Mouse (Mus musculus) liver, embryonic 16.5 days (tissue): ENCODE data around the gene Zfp984. TPM values are rescaled to one million over a fixed set of nuclear protein-coding genes. Genes with fewer than 3 reads are reported as not detected.
"Not testable (repeated sequence)": the region's sequence is repeated elsewhere in the genome, so short reads cannot be mapped to it uniquely, and the experiment has no call there.

Experiments
- ATAC-seq: fragments of 200-750 bp; cut with Nextera tagmentation; 2 replicates; pipeline ENCODE4 v1.8.0; 2017; ENCODE audit warnings: low read depth, mild to moderate bottlenecking, moderate number of reproducible peaks, moderate library complexity
- H3K27ac ChIP-seq: fragments of 300-500 bp; sonication (generic); 2 replicates; pipeline ENCODE4 v1.5.1; 2014; ENCODE audit warnings: mild to moderate bottlenecking, low read length
- H3K27me3 ChIP-seq: fragments of 300-500 bp; sonication (generic); 2 replicates; pipeline ENCODE4 v1.6.1; 2014; ENCODE audit warnings: low read depth, low read length, mixed read lengths; ENCODE audit not compliant: control insufficient read depth, insufficient read depth
- H3K36me3 ChIP-seq: fragments of 300-500 bp; sonication (generic); 2 replicates; pipeline ENCODE4 v1.6.1; 2014; ENCODE audit warnings: mild to moderate bottlenecking; ENCODE audit not compliant: control insufficient read depth, insufficient read depth
- H3K4me1 ChIP-seq: fragments of 300-500 bp; sonication (generic); 2 replicates; pipeline ENCODE4 v1.6.1; 2014; ENCODE audit warnings: low read depth, low read length, mixed read lengths; ENCODE audit not compliant: control insufficient read depth
- H3K4me2 ChIP-seq: fragments of 300-500 bp; sonication (generic); 2 replicates; pipeline ENCODE4 v1.6.1; 2014; ENCODE audit warnings: low read depth, low read length, mixed read lengths
- H3K4me3 ChIP-seq: fragments of 300-500 bp; sonication (generic); 2 replicates; pipeline ENCODE4 v1.5.1; 2014; ENCODE audit warnings: low read depth, mild to moderate bottlenecking, low read length
- H3K9ac ChIP-seq: fragments of 300-500 bp; sonication (generic); 2 replicates; pipeline ENCODE4 v1.6.1; 2014; ENCODE audit warnings: low read depth, low read length
- H3K9me3 ChIP-seq: fragments of 300-500 bp; sonication (generic); replicated peaks from 2 replicates; pipeline ENCODE4 v1.6.1; 2016; ENCODE audit warnings: low read length; ENCODE audit not compliant: control insufficient read depth
- WGBS: fragments of 180-500 bp; shearing (Covaris S2); extraction: QIAGEN DNeasy Blood & Tissue Kit; methylation state at CpG from one replicate; pipeline ENCODE4 v1.1.7; 2014; ENCODE audit not compliant: insufficient replicate concordance; 5-methylcytosine and 5-hydroxymethylcytosine counted together
- polyA plus RNA-seq: library from polyadenylated mRNA; unstranded; fragments of >200 nt; fragmentation: Nextera tagmentation; extraction: Ambion mirVana; gene quantifications from 2 replicates; pipeline ENCODE4 v1.2.1, GENCODE M21; 2015

Gene Zfp984
- polyA plus RNA-seq, 1 experiment from 2014 or later: 3.2 TPM

DNA sequence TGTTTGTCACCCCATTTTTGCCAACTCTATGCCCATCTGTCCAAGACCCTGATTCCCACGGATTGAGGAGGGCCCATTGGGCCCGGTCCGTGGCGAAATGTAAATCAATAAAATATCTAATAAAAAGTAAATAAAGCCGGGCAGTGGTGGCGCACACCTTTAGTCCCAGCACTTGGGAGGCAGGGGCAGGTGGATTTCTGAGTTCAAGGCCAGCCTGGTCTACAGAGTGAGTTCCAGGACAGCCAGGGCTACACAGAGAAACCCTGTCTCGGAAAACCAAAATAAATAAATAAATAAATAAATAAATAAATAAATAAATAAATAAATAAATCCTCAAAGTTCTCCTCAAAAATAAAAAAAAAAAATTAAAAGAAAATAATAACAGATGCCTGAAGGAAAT is 10.1 kb upstream of the Zfp984 start:
- H3K9me3 ChIP-seq: peaks cover 11% of the 10 kb centered on the region
- H3K36me3 ChIP-seq, H3K4me3 ChIP-seq, H3K27me3 ChIP-seq, H3K9ac ChIP-seq, H3K4me1 ChIP-seq, H3K27ac ChIP-seq, H3K4me2 ChIP-seq, ATAC-seq: not testable (repeated sequence)
- 67% methylated on average over 7 of the region's 7 CpGs for WGBS

DNA sequence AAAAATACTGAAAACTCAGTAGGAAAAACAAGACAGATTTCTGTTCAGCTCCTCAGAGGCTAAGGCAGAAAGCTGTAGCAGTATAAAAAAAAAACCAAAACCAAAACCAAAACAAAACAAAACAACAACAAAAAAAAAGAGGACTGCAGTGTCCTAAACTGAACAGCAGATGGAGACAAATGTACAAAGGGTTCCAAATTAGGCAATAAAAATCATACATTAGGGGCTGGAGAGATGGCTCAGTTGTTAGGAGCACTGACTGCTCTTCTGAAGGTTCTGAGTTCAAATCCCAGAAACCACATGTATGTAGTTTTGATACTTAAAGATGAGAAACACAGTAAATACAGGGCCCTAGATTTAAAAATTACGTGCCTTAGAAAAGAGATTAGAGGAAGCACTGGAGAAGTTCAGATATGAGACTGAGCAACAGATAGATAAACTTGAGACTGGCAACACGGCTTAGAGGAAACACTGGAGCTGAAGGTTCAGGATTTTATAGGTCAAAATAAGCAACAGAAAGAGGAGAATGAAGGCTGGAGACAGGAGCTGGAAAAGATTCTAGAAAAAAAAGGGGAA is 5.1 kb upstream of the Zfp984 start:
- H3K9ac ChIP-seq: no peak overlapping the region
- H3K4me3 ChIP-seq: 0 out of 2 replicates have a peak overlapping the region, but pooled peaks have one; percentile 6
- no peaks in the 10 kb centered on the region for H3K9me3 ChIP-seq
- no peaks in the 10 kb centered on the region for H3K36me3 ChIP-seq
- ATAC-seq: 0 out of 2 replicates have a peak, but pooled peaks have one; percentile 11
- H3K4me2 ChIP-seq: no peak overlapping the region
- no peak overlapping the region for H3K27ac ChIP-seq
- WGBS: 26% methylated on average over 2 of the region's 2 CpGs
- H3K4me1 ChIP-seq: no peaks in the 10 kb centered on the region; the same call in 1 of the 2 replicates
- no peaks in the 10 kb centered on the region for H3K27me3 ChIP-seq

- ATAC-seq: no peak
- Histone ChIP-seq H3K27ac (no peak overlapping the region), H3K27me3 (no peaks in the 10 kb centered on the region), H3K9ac (no peak overlapping the region), H3K4me1 (no peaks in the 10 kb centered on the region; the same call in 1 of the 2 replicates), H3K4me2 (no peak overlapping the region), H3K36me3 (no peaks in the 10 kb centered on the region), H3K9me3 (no peaks in the 10 kb centered on the region), H3K4me3 (no peak overlapping the region)
- WGBS: 35% methylated on average over 5 of the region's 5 CpGs
These were observed 3.7 kb upstream of the Zfp984 start for GRCm38 (mm10) chr4:147813249-147813765.

DNA sequence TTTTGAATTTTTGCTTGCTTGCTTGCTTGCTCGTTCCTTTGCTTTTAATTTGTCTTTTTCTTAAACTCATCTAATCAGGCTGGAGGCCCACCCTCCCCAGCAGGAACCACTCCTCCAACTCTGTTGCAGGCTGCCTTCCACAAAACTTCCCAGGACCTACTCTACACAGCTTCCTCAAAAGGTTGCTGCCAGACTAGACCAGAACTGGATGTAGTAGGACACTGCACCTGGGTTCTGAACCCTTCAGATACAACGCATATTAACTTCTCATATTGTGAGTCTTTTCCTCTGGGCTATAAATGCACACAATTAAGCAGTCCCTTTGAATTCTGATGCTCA is 347 bp upstream of the Zfp984 start:
- H3K27me3 ChIP-seq, H3K9me3 ChIP-seq, ATAC-seq, H3K9ac ChIP-seq, H3K4me1 ChIP-seq, H3K36me3 ChIP-seq, H3K27ac ChIP-seq: not testable (repeated sequence)
- 29% methylated on average over 2 of the region's 2 CpGs for WGBS
- H3K4me3 ChIP-seq: peak overlapping the region; percentile 65
- peak overlapping the region; percentile 68 for H3K4me2 ChIP-seq

GRCm38 (mm10) chr4:147808483-147808882 is 1.1 kb downstream of the Zfp984 start:
- not testable (repeated sequence) for H3K9ac ChIP-seq, H3K36me3 ChIP-seq, H3K27me3 ChIP-seq, H3K4me1 ChIP-seq, H3K27ac ChIP-seq, ATAC-seq, H3K9me3 ChIP-seq
- Histone ChIP-seq H3K4me2 (peak overlapping the region; percentile 68), H3K4me3 (peak overlapping the region; percentile 65)
- WGBS: 61% methylated on average over 4 of the region's 4 CpGs

DNA sequence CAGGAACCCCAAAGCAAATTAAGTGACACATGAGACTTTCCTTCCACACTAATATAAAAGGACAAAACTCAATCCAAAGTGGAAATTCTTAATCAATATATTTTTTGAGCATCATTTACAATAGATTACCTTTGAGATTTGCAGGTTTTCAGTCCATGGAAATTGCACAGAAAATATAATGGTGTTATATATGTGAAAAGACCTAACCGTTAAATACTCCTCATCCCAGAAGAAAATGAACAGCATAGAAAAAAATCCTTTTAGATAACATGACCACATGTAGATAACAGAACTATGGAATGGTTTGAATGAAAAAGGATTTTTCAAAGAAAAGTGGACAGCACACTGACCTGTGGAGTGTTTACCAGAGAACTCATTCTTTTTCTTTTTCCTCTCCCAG is 14.3 kb downstream of the Zfp984 start:
- not testable (repeated sequence) for H3K4me1 ChIP-seq, H3K27me3 ChIP-seq, H3K4me2 ChIP-seq, H3K4me3 ChIP-seq, H3K9me3 ChIP-seq, H3K36me3 ChIP-seq, H3K9ac ChIP-seq, H3K27ac ChIP-seq, ATAC-seq
- 78% methylated on average over 1 of the region's 1 CpGs for WGBS

- not testable (repeated sequence) for H3K36me3 ChIP-seq, H3K9me3 ChIP-seq, H3K4me2 ChIP-seq, H3K27ac ChIP-seq, H3K27me3 ChIP-seq, H3K9ac ChIP-seq, H3K4me3 ChIP-seq, H3K4me1 ChIP-seq, ATAC-seq
- WGBS: 83% methylated on average over 1 of the region's 3 CpGs
These were observed 15.4 kb downstream of the Zfp984 start for GRCm38 (mm10) chr4:147794026-147794665.

DNA sequence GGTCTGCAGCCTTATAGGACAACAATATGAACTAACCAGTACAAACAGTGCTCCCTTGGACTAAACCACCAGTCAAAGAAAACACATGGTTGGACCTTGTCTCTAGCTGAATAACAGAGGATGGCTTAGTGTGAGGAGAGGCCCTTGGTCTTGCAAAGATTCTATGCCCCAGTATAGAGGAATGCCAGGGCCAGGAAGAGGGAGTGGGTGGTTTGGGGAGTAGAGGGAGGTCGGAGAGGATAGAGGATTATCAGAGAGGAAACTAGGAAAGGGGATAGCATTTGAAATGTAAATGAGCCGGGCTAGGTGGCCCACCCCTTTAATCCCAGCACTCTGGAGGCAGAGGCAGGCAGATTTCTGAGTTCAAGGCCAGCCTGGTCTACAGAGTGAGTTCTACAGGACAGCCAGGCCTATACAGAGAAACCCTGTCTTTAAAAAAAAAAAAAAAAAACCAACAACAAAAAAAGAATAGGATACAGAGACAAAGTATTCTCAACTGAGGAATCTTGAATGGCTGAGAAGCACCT is 16.1 kb downstream of the Zfp984 start:
- WGBS: 52% methylated on average over 2 of the region's 2 CpGs
- H3K9me3 ChIP-seq, H3K4me2 ChIP-seq, H3K4me1 ChIP-seq, H3K27me3 ChIP-seq, H3K9ac ChIP-seq, H3K4me3 ChIP-seq, ATAC-seq, H3K27ac ChIP-seq, H3K36me3 ChIP-seq: not testable (repeated sequence)

DNA sequence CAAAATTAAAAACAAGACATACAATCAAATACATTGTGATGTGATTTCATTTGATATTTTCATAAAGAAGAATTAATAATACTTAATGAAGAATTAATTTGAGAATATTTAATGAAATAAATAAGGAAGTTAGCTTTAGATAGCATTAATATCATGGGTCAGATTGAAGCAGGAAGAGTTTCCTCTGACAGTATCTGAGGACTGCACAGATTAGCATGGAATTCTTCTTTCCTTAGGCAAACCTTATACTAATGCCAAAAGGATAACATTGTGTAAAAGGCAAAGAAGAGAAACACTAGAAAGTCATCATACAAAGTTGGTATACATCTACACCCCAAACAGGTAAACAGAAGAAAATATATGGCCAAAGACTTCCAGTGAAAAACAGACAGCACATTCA is 17.9 kb downstream of the Zfp984 start:
- not testable (repeated sequence) for H3K36me3 ChIP-seq, H3K4me3 ChIP-seq, H3K9ac ChIP-seq, H3K27ac ChIP-seq, H3K4me1 ChIP-seq, H3K4me2 ChIP-seq, H3K27me3 ChIP-seq, H3K9me3 ChIP-seq, ATAC-seq
